Mouse (Mus musculus): ENCODE data around the gene Baz1a. TPM values are rescaled to one million over a fixed set of nuclear protein-coding genes. Genes with fewer than 3 reads are reported as not detected.
"Not testable (repeated sequence)": the region's sequence is repeated elsewhere in the genome, so short reads cannot be mapped to it uniquely, and the experiment has no call there.

Gene Baz1a
- polyA plus RNA-seq, 1 experiment: 3.1 TPM

- Histone ChIP-seq H3K36me3 (ENCODE audit: control insufficient read depth) (no peaks in the 10 kb centered on the region), H3K27me3 (ENCODE audit: control insufficient read depth) (no peaks in the 10 kb centered on the region), H3K4me3 (replicated peaks) (no peak overlapping the region), H3K9me3 (ENCODE audit: control insufficient read depth, low read length) (no peaks in the 10 kb centered on the region), H3K4me1 (ENCODE audit: control insufficient read depth) (peaks cover 2% of the 10 kb centered on the region)
- TF ChIP-seq TAL1 (IDR thresholded peaks at IDR 0.05; ENCODE audit: low read length) (no peak), GATA1 (IDR thresholded peaks at IDR 0.05; ENCODE audit: low read length) (no peak)
These were observed 2.4 kb upstream of the Baz1a start for GRCm38 (mm10) chr12:55016339-55017118.

- H3K36me3 ChIP-seq (ENCODE audit: control insufficient read depth): no peaks in the 10 kb centered on the region
- TF ChIP-seq GATA1 (IDR thresholded peaks at IDR 0.05; ENCODE audit: low read length): no peak
- no peak for TF ChIP-seq TAL1 (IDR thresholded peaks at IDR 0.05; ENCODE audit: low read length)
- peaks cover 2% of the 10 kb centered on the region for H3K4me1 ChIP-seq (ENCODE audit: control insufficient read depth)
- H3K9me3 ChIP-seq (ENCODE audit: control insufficient read depth, low read length): no peaks in the 10 kb centered on the region
- no peaks in the 10 kb centered on the region for H3K27me3 ChIP-seq (ENCODE audit: control insufficient read depth)
- no peak overlapping the region for H3K4me3 ChIP-seq (replicated peaks)
These were observed 1.3 kb upstream of the Baz1a start for GRCm38 (mm10) chr12:55015428-55015827.

- Histone ChIP-seq H3K4me3 (replicated peaks) (no peak overlapping the region), H3K9me3 (ENCODE audit: control insufficient read depth, low read length) (no peaks in the 10 kb centered on the region), H3K4me1 (ENCODE audit: control insufficient read depth) (peaks cover 2% of the 10 kb centered on the region), H3K36me3 (ENCODE audit: control insufficient read depth) (no peaks in the 10 kb centered on the region), H3K27me3 (ENCODE audit: control insufficient read depth) (no peaks in the 10 kb centered on the region)
- TF ChIP-seq TAL1 (IDR thresholded peaks at IDR 0.05; ENCODE audit: low read length) (no peak), GATA1 (IDR thresholded peaks at IDR 0.05; ENCODE audit: low read length) (no peak)
These were observed 1.1 kb downstream of the Baz1a start for GRCm38 (mm10) chr12:55013031-55013430.

- Histone ChIP-seq H3K27me3 (ENCODE audit: control insufficient read depth) (no peaks in the 10 kb centered on the region), H3K4me1 (ENCODE audit: control insufficient read depth) (no peaks in the 10 kb centered on the region), H3K9me3 (ENCODE audit: control insufficient read depth, low read length) (peaks cover 4% of the 10 kb centered on the region), H3K4me3 (replicated peaks) (no peak overlapping the region), H3K36me3 (ENCODE audit: control insufficient read depth) (no peaks in the 10 kb centered on the region)
- TF ChIP-seq GATA1 (IDR thresholded peaks at IDR 0.05; ENCODE audit: low read length): no peak
- no peak for TF ChIP-seq TAL1 (IDR thresholded peaks at IDR 0.05; ENCODE audit: low read length)
These were observed 6.7 kb downstream of the Baz1a start for GRCm38 (mm10) chr12:55007361-55008008.

GRCm38 (mm10) chr12:55006071-55006470 is 8.1 kb downstream of the Baz1a start:
- Histone ChIP-seq H3K4me1 (ENCODE audit: control insufficient read depth) (no peaks in the 10 kb centered on the region), H3K4me3 (replicated peaks) (no peak overlapping the region), H3K36me3 (ENCODE audit: control insufficient read depth) (no peaks in the 10 kb centered on the region), H3K27me3 (ENCODE audit: control insufficient read depth) (no peaks in the 10 kb centered on the region), H3K9me3 (ENCODE audit: control insufficient read depth, low read length) (peaks cover 4% of the 10 kb centered on the region)
- no peak for TF ChIP-seq TAL1 (IDR thresholded peaks at IDR 0.05; ENCODE audit: low read length)
- TF ChIP-seq GATA1 (IDR thresholded peaks at IDR 0.05; ENCODE audit: low read length): no peak

GRCm38 (mm10) chr12:55004396-55004795 is 9.8 kb downstream of the Baz1a start:
- no peaks in the 10 kb centered on the region for H3K4me1 ChIP-seq (ENCODE audit: control insufficient read depth)
- peaks cover 4% of the 10 kb centered on the region for H3K9me3 ChIP-seq (ENCODE audit: control insufficient read depth, low read length)
- no peak for TF ChIP-seq GATA1 (IDR thresholded peaks at IDR 0.05; ENCODE audit: low read length)
- TF ChIP-seq TAL1 (IDR thresholded peaks at IDR 0.05; ENCODE audit: low read length): no peak
- H3K4me3 ChIP-seq (replicated peaks): no peak overlapping the region
- no peaks in the 10 kb centered on the region for H3K27me3 ChIP-seq (ENCODE audit: control insufficient read depth)
- H3K36me3 ChIP-seq (ENCODE audit: control insufficient read depth): no peaks in the 10 kb centered on the region

- H3K36me3 ChIP-seq (ENCODE audit: control insufficient read depth): no peaks in the 10 kb centered on the region
- no peak overlapping the region for H3K4me3 ChIP-seq (replicated peaks)
- peaks cover 2% of the 10 kb centered on the region; the same call in 1 of the 2 replicates for H3K4me1 ChIP-seq (ENCODE audit: control insufficient read depth)
- no peak for TF ChIP-seq TAL1 (IDR thresholded peaks at IDR 0.05; ENCODE audit: low read length)
- TF ChIP-seq GATA1 (IDR thresholded peaks at IDR 0.05; ENCODE audit: low read length): no peak
- H3K9me3 ChIP-seq (ENCODE audit: control insufficient read depth, low read length): peaks cover 4% of the 10 kb centered on the region
- peaks cover 2% of the 10 kb centered on the region; the same call in 1 of the 2 replicates for H3K27me3 ChIP-seq (ENCODE audit: control insufficient read depth)
These were observed 10.3 kb downstream of the Baz1a start for GRCm38 (mm10) chr12:55003843-55004242.

- H3K4me3 ChIP-seq (replicated peaks); H3K9me3 ChIP-seq (ENCODE audit: control insufficient read depth, low read length); H3K27me3 ChIP-seq (ENCODE audit: control insufficient read depth); H3K4me1 ChIP-seq (ENCODE audit: control insufficient read depth); H3K36me3 ChIP-seq (ENCODE audit: control insufficient read depth): not testable (repeated sequence)
These were observed 11.6 kb downstream of the Baz1a start for GRCm38 (mm10) chr12:55002532-55002931.

GRCm38 (mm10) chr12:54999016-54999690 is 15.0 kb downstream of the Baz1a start:
- H3K27me3 ChIP-seq (ENCODE audit: control insufficient read depth): peaks cover 20% of the 10 kb centered on the region
- H3K4me3 ChIP-seq (replicated peaks): no peak overlapping the region
- H3K9me3 ChIP-seq (ENCODE audit: control insufficient read depth, low read length): no peaks in the 10 kb centered on the region
- H3K4me1 ChIP-seq (ENCODE audit: control insufficient read depth): peaks cover 4% of the 10 kb centered on the region
- no peaks in the 10 kb centered on the region for H3K36me3 ChIP-seq (ENCODE audit: control insufficient read depth)
- no peak for TF ChIP-seq TAL1 (IDR thresholded peaks at IDR 0.05; ENCODE audit: low read length)
- no peak for TF ChIP-seq GATA1 (IDR thresholded peaks at IDR 0.05; ENCODE audit: low read length)

All from erythroblast, embryonic 14.5 days (primary cell).